Mouse (Mus musculus): ENCODE data around the gene Scarb1.

- no peak for TF ChIP-seq CTCF (IDR thresholded peaks at IDR 0.05; ENCODE audit: low read depth)
- no peak for TF ChIP-seq EP300 (IDR thresholded peaks at IDR 0.05; ENCODE audit: low read depth)
Observed at GRCm38 (mm10) chr5:125317953-125318352, 22.9 kb downstream of the Scarb1 start.

Data from heart, postnatal 0 days (tissue).